Mouse (Mus musculus) cerebellum, adult 2 months (tissue): ENCODE measurements at regions not wholly inside any gene's neighbourhood (a gene's known extent, or its start where the extent isn't known, plus 50 kb on each side); places are given as distances from the start of the nearest gene placed in this dataset.

Experiments used
- DNase-seq, 2 experiments: peaks; one replicate each; pipeline ENCODE4 v3.0.0; 2021
- H3K27ac ChIP-seq: fragments of 200-500 bp; 2 replicates; pipeline ENCODE4 v1.5.1; 2012; ENCODE audit warnings: low read length, control low read depth, inconsistent platforms; ENCODE audit not compliant: insufficient read depth
- H3K27me3 ChIP-seq: fragments of 200-500 bp; 2 replicates; pipeline ENCODE4 v1.6.1; 2012; ENCODE audit warnings: inconsistent platforms, mild to moderate bottlenecking, low read length, moderate library complexity; ENCODE audit not compliant: control insufficient read depth, insufficient read depth
- H3K4me1 ChIP-seq: fragments of 200-500 bp; 2 replicates; pipeline ENCODE4 v1.6.1; 2011; ENCODE audit warnings: low read length; ENCODE audit not compliant: control insufficient read depth, insufficient read depth
- H3K4me3 ChIP-seq: fragments of 200-500 bp; replicated peaks from 2 replicates; pipeline ENCODE3; 2011; ENCODE audit warnings: mild to moderate bottlenecking, low read depth, low read length, control low read depth; ENCODE audit not compliant: insufficient read depth
- CTCF ChIP-seq: fragments of 200-500 bp; IDR thresholded peaks from 2 replicates; pipeline ENCODE4 v1.5.1; 2011; ENCODE audit warnings: low read depth, mild to moderate bottlenecking, control low read depth, low read length, moderate library complexity, borderline replicate concordance; ENCODE audit not compliant: insufficient read depth
- POLR2A ChIP-seq: fragments of 200-500 bp; IDR thresholded peaks from 2 replicates; pipeline ENCODE4 v1.6.1; 2011; ENCODE audit warnings: low read length, control low read depth, borderline replicate concordance; ENCODE audit not compliant: insufficient read depth
- WGBS: fragments of 180-500 bp; shearing (Covaris S2); methylation state at CpG from one replicate; pipeline ENCODE4 v1.1.7; 2018; 5-methylcytosine and 5-hydroxymethylcytosine counted together

DNA sequence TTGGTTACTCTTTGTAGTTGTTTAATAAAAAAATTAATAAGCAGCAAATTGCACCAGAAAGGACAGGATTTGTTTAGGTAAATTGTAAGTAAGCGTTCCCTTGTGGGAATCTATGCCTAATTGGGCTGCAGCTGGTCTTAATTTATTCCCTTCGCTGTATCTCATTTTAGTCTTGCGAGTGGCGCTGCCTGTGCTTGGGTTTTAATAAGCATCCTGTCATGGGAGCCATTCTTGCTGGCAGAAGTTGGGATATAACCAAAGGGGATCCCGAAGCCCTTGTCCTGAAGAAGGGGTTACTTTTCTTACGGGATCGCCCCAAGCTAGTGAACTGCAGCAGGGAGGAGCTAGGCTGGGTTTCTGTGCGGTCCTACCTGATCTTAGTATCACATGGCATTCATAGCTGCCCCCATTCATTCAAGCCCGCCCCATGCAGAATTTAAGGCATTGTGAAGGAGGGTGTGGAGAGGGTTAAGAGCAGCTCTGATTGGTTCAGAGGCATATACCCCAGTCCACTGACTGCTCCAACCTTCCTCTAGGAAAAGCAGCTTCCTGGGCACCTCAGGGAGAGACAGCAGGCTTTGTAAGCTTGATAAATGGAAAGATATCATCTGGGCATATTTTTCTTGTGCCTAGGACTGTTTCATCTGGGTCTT is 96.4 kb upstream of the Tmem260 start:
- H3K27me3 ChIP-seq: no peaks in the 10 kb centered on the region
- WGBS: 81% methylated on average over 9 of the region's 9 CpGs
- no peaks in the 10 kb centered on the region for H3K4me1 ChIP-seq

DNA sequence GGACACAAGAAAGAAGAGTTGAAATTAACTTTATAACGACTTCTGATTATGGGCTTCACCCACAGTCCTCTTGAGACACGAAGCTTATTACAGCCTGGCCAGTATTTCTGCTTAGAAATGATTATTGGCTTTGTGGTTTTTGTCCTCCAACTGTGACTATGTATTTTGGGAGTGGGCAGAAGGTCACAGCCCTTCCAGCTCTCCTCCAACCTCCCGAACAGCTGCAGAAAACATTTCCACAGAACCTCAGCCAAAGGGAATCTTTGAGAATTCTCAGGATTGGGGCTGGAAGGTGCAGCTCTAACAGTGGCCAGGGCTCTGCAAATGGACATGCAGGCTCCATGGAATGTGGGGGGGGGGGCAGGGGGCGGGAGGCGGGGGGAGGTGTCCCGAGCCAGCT is 94.3 kb upstream of the Tmem260 start:
- Histone ChIP-seq H3K4me1 (no peaks in the 10 kb centered on the region), H3K27ac (no peak overlapping the region), H3K27me3 (no peaks in the 10 kb centered on the region), H3K4me3 (no peak overlapping the region)
- DNase-seq: no peak
- TF ChIP-seq POLR2A (no peak), CTCF (no peak)
- 74% methylated on average over 6 of the region's 6 CpGs for WGBS

More for the DNA sequence above, 96.4 kb upstream of the Tmem260 start:
- Histone ChIP-seq H3K4me3 (no peak overlapping the region), H3K27ac (no peak overlapping the region)
- DNase-seq: no peak
- no peak for TF ChIP-seq CTCF
- no peak for TF ChIP-seq POLR2A

DNA sequence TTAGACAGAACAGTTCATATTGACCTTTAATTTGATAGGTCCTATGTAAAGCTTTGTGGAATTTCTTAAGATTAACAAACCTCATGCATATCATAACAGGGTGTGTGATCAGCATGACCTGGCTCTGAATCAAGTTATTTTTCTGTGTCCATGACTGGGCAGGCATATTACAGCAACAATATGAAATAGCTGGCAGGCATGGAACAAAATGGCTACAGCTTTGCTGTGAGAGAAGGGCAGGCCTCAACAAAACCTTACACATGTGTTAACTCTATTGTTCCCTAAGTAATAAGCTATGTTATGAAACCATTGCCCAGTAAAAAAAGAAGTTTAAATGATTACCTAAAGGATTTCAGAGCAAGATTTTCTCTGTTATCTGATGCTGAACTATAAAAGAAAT is 93.1 kb upstream of the Tmem260 start:
- H3K27me3 ChIP-seq: no peaks in the 10 kb centered on the region
- H3K4me3 ChIP-seq: no peak overlapping the region

DNA sequence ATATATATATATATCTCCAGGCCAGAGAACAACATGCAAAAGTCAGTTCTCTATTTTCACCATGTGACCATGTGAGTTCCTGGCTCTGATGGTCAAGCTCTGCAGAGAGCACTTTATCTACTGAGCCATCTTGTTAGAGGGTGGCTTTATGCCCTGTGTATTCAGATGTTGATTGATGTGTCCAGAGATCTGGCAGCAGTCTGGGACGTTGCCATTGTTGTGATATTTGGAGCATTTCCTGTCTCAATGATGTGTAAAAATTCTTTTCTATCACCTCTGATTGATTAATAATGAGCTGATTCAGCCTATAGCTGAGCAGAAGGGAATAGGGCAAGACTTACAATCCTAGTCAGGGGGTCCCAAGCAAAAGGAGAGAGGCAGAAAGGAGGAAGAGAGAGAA is 91.7 kb upstream of the Tmem260 start:
- H3K27ac ChIP-seq: no peak overlapping the region
- H3K4me3 ChIP-seq: no peak overlapping the region
- WGBS: 46% methylated on average over 1 of the region's 1 CpGs
- H3K27me3 ChIP-seq: no peaks in the 10 kb centered on the region
- DNase-seq: no peak
- TF ChIP-seq POLR2A (no peak), CTCF (no peak)
- H3K4me1 ChIP-seq: no peaks in the 10 kb centered on the region

More for the DNA sequence above, 93.1 kb upstream of the Tmem260 start:
- TF ChIP-seq CTCF: no peak
- no peak for TF ChIP-seq POLR2A
- H3K4me1 ChIP-seq: no peaks in the 10 kb centered on the region
- no peak overlapping the region for H3K27ac ChIP-seq
- DNase-seq: no peak

DNA sequence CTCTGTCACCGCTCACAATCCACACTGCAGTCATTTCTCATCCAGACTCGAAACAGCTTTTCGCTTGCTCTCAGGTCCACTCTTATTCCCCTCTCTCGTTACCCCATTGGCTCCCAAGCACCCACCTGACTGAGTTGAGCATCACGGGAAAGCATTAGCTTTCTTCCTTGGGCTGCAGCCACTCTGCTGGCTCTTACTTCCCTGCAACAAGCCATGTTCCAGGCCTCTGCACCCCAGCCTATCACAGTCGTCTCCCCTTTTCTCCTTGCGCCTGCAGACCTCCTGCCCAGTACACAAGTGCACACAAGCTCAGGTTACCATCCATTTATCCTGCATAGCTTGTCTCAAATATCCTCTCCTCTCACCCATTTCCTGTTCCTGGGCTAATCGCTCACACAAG is 88.5 kb upstream of the Tmem260 start:
- TF ChIP-seq POLR2A: no peak
- no peak for TF ChIP-seq CTCF
- no peaks in the 10 kb centered on the region for H3K4me1 ChIP-seq
- no peak for DNase-seq
- WGBS: 84% methylated on average over 8 of the region's 8 CpGs
- no peak overlapping the region for H3K4me3 ChIP-seq
- H3K27me3 ChIP-seq: no peaks in the 10 kb centered on the region
- H3K27ac ChIP-seq: no peak overlapping the region

DNA sequence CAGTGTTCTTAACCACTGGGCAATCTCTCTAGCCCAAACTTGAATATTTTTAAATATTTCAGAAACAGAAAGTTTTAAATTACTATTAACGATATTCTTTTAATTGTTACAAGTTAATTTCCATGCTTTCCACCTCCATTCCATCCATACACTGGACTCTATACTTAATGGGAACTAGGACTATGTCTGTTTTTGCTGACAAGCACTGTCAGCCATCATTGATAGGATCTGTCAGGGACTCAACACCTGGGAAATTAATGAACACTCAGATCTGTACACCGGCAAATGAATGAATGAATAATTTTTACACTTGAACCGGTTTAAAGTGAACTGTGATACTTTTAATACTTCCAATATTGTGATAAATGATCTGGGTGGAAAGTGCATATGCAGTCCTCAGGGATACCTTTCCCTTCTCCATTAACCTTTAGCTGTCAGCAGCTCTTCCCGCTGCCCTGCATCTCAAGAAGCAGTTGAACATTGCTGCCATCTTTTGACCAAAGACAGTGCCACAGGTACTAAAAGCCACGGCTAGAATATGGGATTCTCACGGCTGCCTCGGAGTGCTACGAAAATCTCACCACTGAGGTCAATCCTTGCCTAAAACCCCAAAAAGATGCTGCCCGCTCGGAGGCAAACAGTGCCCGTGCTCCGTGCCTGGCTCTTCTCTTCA is 87.3 kb upstream of the Tmem260 start:
- no peak overlapping the region for H3K27ac ChIP-seq
- no peak overlapping the region for H3K4me3 ChIP-seq
- 38% methylated on average over 12 of the region's 12 CpGs for WGBS
- TF ChIP-seq POLR2A (no peak), CTCF (peak; percentile 86)
- no peaks in the 10 kb centered on the region for H3K4me1 ChIP-seq
- peak; percentile 50 to 55 for DNase-seq
- no peaks in the 10 kb centered on the region for H3K27me3 ChIP-seq

DNA sequence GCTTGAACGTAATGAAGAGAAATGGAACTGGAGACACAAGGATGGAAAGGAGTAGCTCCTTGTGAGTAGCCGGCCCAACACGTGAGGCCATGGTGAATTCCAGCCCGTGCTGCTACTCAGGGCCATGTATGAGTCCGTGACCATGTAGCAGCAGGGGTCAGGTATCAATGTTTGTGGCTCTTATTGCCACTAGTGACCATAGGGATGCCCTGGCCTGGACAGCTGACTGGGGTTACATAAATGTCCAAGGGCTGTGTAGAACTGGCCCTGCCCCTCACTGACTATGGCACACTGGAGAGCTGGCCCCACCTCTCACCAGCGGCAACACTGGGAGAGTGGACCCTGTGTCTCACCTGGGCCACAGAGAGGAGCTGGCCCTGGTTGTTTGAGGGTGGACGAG is 84.1 kb upstream of the Tmem260 start:
- H3K27me3 ChIP-seq: no peaks in the 10 kb centered on the region
- no peak for DNase-seq
- WGBS: 91% methylated on average over 7 of the region's 7 CpGs
- TF ChIP-seq POLR2A (no peak), CTCF (no peak)
- no peaks in the 10 kb centered on the region for H3K4me1 ChIP-seq
- no peak overlapping the region for H3K27ac ChIP-seq
- H3K4me3 ChIP-seq: no peak overlapping the region

DNA sequence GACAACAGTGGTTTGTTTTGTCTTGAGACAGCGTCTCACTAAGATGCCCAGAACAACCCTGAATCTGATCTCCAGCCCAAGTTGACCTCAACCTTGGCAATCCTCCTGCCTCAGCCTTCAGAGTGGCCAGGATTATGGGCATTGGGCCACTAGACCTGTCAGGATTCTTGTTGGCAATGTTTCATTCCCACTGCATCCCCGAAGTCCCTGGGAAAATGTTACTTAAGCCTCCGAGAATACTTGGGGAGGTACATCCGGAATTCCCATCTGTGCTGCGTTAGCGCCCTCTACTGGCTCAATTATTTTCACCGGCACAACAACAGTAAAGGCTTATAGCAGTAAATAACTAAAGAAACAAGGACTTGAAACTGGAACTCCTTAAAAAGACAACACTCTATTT is 78.9 kb upstream of the Tmem260 start:
- peak; percentile 60 to 72 for DNase-seq
- no peaks in the 10 kb centered on the region for H3K4me1 ChIP-seq
- H3K27me3 ChIP-seq: no peaks in the 10 kb centered on the region
- no peak overlapping the region for H3K27ac ChIP-seq
- no peak overlapping the region for H3K4me3 ChIP-seq
- TF ChIP-seq CTCF (peak; percentile 78), POLR2A (no peak)
- 8% methylated on average over 7 of the region's 7 CpGs for WGBS
